8 mouse cellular contexts compared by ENCODE assay signal in the genomic region with DNA sequence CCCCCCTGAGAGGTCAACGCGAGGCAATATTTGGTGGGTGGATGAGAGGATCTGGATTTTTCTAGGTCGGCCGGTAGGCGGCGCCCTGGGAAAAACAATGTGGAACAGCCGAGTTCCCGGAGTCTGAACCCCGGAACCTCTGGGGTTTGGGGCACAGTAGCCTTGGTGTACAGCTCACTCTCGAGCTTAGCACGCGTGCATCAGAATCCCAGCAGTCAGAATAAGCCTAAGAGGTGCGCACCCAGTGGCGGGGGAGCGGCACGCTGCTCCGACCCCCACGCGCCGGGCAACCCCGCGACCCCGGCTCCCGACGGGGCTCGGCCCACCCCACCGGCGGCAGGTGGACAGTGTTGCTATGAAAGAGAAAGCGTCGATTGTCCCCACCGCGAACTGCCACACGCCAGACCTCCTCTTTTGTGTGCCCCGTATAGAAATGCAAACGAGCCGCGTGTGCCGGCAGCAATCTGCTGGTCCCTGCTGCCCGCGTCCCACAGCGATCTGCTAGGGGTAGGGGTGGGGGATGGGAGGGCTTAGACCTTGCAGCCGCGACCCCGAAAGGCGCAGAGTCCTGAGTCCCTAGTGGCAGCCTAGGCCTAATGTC. TPM values are rescaled to one million over a fixed set of nuclear protein-coding genes. Genes with fewer than 3 reads are reported as not detected.
DNase-seq lines count a peak whose midpoint lies in the region; ATAC-seq and TF ChIP-seq lines count a peak whose summit lies in the region.

No protein-coding gene starts in this region.

- DNase-seq in heart, postnatal 36 days, result peak; percentile 90 to 92
- DNase-seq in layer of hippocampus, adult 8-10 months (ENCODE audit: low spot score in 2 of 2), result peak; percentile 61 to 72
- peak; percentile 68 for DNase-seq in ovary, adult 18-20 months (ENCODE audit: low spot score)
- peak; percentile 91 for DNase-seq in thymus, adult 2 months

- H3K27me3 ChIP-seq in E14TG2a.4 (ENCODE audit: insufficient read depth, low read length), result peaks cover 83% of the 10 kb centered on the region
- H3K27me3 ChIP-seq in forebrain, embryonic 16.5 days (replicated peaks; ENCODE audit: control insufficient read depth, insufficient read depth, low read length), result peaks cover 7% of the 10 kb centered on the region; the same call in 1 of the 2 replicates
- H3K27me3 ChIP-seq in lung, embryonic 15.5 days, result peaks cover 31% of the 10 kb centered on the region
- H3K27me3 ChIP-seq in thymus, adult 2 months (ENCODE audit: control insufficient read depth, insufficient read depth, low read length), result no peaks in the 10 kb centered on the region; the same call in 1 of the 2 replicates

- H3K27ac ChIP-seq in forebrain, embryonic 16.5 days (ENCODE audit: low read length), result peak overlapping the region; percentile 97
- peak overlapping the region; percentile 94 for H3K27ac ChIP-seq in lung, embryonic 15.5 days
- peak overlapping the region; percentile 5; the same call in 1 of the 2 replicates for H3K27ac ChIP-seq in thymus, adult 2 months (ENCODE audit: control insufficient read depth, insufficient read depth, low read length)

- WGBS in forebrain, embryonic 16.5 days, result under 1% methylated on average over 45 of the region's 45 CpGs
- WGBS in lung, embryonic 15.5 days, result under 1% methylated on average over 45 of the region's 45 CpGs
- under 1% methylated on average over 45 of the region's 45 CpGs for WGBS in thymus, adult 2 months

- peaks cover 8% of the 10 kb centered on the region for H3K9me3 ChIP-seq in E14TG2a.4 (ENCODE audit: low read length)
- no peaks in the 10 kb centered on the region for H3K9me3 ChIP-seq in forebrain, embryonic 16.5 days (ENCODE audit: control insufficient read depth, low read length)
- H3K9me3 ChIP-seq in lung, embryonic 15.5 days, result no peaks in the 10 kb centered on the region

- H3K4me1 ChIP-seq in E14TG2a.4 (replicated peaks; ENCODE audit: low read depth, low read length), result peaks cover 73% of the 10 kb centered on the region
- peaks cover 55% of the 10 kb centered on the region for H3K4me1 ChIP-seq in forebrain, embryonic 16.5 days (replicated peaks; ENCODE audit: control insufficient read depth, insufficient read depth, low read length)
- H3K4me1 ChIP-seq in lung, embryonic 15.5 days, result peaks cover 47% of the 10 kb centered on the region
- peaks cover 34% of the 10 kb centered on the region for H3K4me1 ChIP-seq in thymus, adult 2 months (replicated peaks; ENCODE audit: control insufficient read depth, insufficient read depth, low read length)

- peaks cover 7% of the 10 kb centered on the region for H3K36me3 ChIP-seq in E14TG2a.4 (ENCODE audit: insufficient read depth, low read length)
- no peaks in the 10 kb centered on the region for H3K36me3 ChIP-seq in forebrain, embryonic 16.5 days (ENCODE audit: control insufficient read depth, insufficient read depth)
- no peaks in the 10 kb centered on the region for H3K36me3 ChIP-seq in lung, embryonic 15.5 days
- H3K36me3 ChIP-seq in thymus, adult 2 months (ENCODE audit: control insufficient read depth, insufficient read depth, low read length), result no peaks in the 10 kb centered on the region

- H3K4me2 ChIP-seq in forebrain, embryonic 16.5 days (ENCODE audit: low read length), result peak overlapping the region; percentile 93
- H3K4me2 ChIP-seq in lung, embryonic 15.5 days, result peak overlapping the region; percentile 99

- peak; percentile 83 for TF ChIP-seq CTCF in E14TG2a.4 (conservative IDR thresholded peaks at IDR 0.05; ENCODE audit: low read length)
- TF ChIP-seq CTCF in thymus, adult 2 months (IDR thresholded peaks at IDR 0.05; ENCODE audit: borderline replicate concordance, control insufficient read depth, extremely low read depth, insufficient read depth, low read length, poor library complexity), result peak; percentile 72

- H3K4me3 ChIP-seq in E14TG2a.4 (replicated peaks; ENCODE audit: low read length), result peak overlapping the region; percentile 73
- H3K4me3 ChIP-seq in forebrain, embryonic 16.5 days (replicated peaks; ENCODE audit: low read length), result peak overlapping the region; percentile 65
- peak overlapping the region; percentile 53 for H3K4me3 ChIP-seq in lung, embryonic 15.5 days
- peak overlapping the region; percentile 60 for H3K4me3 ChIP-seq in thymus, adult 2 months (ENCODE audit: control insufficient read depth, insufficient read depth, low read length)

- no peak for TF ChIP-seq POLR2A in thymus, adult 2 months (IDR thresholded peaks at IDR 0.05; ENCODE audit: control insufficient read depth, extremely low read depth, insufficient read depth, low read length, poor library complexity)

- H3K9ac ChIP-seq in forebrain, embryonic 16.5 days (replicated peaks; ENCODE audit: low read depth, low read length), result peak overlapping the region; percentile 70
- H3K9ac ChIP-seq in lung, embryonic 15.5 days, result peak overlapping the region; percentile 65

- ATAC-seq in cerebellum, adult (ENCODE audit: insufficient number of reproducible peaks, low FRiP score, low TSS enrichment), result peak; percentile 31
- peak; percentile 69 for ATAC-seq in forebrain, embryonic 16.5 days
- ATAC-seq in lung, embryonic 15.5 days (ENCODE audit: borderline replicate concordance, extremely low read depth, low FRiP score, low TSS enrichment), result peak; percentile 32; the same call in 1 of the 2 replicates

- intact Hi-C loops in heart, postnatal 36 days (cut with DNase I), result loop anchor here (1.0 to 5.0 kb wide), 7 partner anchors 117 to 377 kb away; no protein-coding TSS in a partner anchor

RNA-seq across cellular contexts. Expression of gene Gadd45g, which starts 0.8 kb away (rescaled TPM):
- polyA plus RNA-seq in forebrain, embryonic 16.5 days (2015; fragmentation: Nextera tagmentation; extraction: Ambion mirVana), result 119 and 122 TPM in 2 replicates
- total RNA-seq in heart, postnatal 36 days (2021), result 10 to 100 TPM in 1 of 2 experiments, 1 to 10 TPM in 1; 9.5 to 10.7 TPM
- 10 to 100 TPM; 14.6 to 28.2 (median 17.2) TPM for total RNA-seq in layer of hippocampus, adult 8-10 months (2022)
- 50.3 and 50.9 TPM in 2 replicates for polyA plus RNA-seq in lung, embryonic 15.5 days (2015; fragmentation: Nextera tagmentation; extraction: Ambion mirVana)
- 15.0 and 16.2 TPM in 2 replicates for polyA plus RNA-seq in thymus, adult 2 months (2012; rRNA removed)

RNA-seq across cellular contexts. Expression of gene Sema4d, which starts 52.1 kb away (rescaled TPM):
- 20.8 and 24.6 TPM in 2 replicates for polyA plus RNA-seq in forebrain, embryonic 16.5 days (2015; fragmentation: Nextera tagmentation; extraction: Ambion mirVana)
- total RNA-seq in heart, postnatal 36 days (2021), result 10 to 100 TPM; 69.8 to 77.5 TPM
- total RNA-seq in layer of hippocampus, adult 8-10 months (2022), result 10 to 100 TPM; 79.8 to 99.9 (median 95.4) TPM
- polyA plus RNA-seq in lung, embryonic 15.5 days (2015; fragmentation: Nextera tagmentation; extraction: Ambion mirVana), result 9.7 and 10.0 TPM in 2 replicates
- 156 and 182 TPM in 2 replicates for polyA plus RNA-seq in thymus, adult 2 months (2012; rRNA removed)

Comparison
In these comparisons a context has a peak if more than half of its experiments do, and no peak if none do; other contexts are left out.
1. Peak in every context shown above with its lines: DNase-seq, ATAC-seq, H3K4me3 ChIP-seq and H3K27ac ChIP-seq.
2. H3K27ac ChIP-seq: peak in every context shown above with its lines; median percentile 97 in forebrain, embryonic 16.5 days; 94 in lung, embryonic 15.5 days; 5 in thymus, adult 2 months.